Mouse (Mus musculus) retina, adult 2 months (tissue): ENCODE measurements around the gene Mgat3.
A peak's percentile ranks its signal among the peaks of the same experiment; 100 is the strongest.

Experiments
- DNase-seq: peaks from one replicate; pipeline ENCODE4 v3.0.0-alpha.2; 2012; ENCODE audit warnings: low read depth, low spot score

The Mgat3 gene

GRCm38 (mm10) chr15:80259406-80260045, 86.0 kb downstream of the Mgat3 start:
- DNase-seq: no peak

DNA sequence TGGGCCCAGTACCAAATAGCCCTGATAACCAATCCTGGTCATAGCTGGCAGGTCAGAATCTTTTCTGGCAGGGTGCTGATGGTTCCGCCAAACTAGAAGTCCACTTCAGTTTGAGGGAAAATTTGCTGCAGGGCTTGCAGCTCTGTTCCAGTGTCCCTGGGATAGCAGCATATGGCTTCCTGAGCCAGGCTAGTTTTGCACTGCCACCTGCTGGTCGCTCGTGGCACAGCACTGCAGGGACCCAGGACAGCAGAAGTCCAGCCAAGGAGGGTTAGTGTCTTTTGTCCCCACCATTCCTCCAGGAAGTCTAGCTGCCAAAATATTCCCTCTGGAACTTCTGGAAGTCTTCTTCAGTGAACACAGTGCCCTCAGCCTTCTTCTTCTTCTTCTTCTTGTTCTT, 87.2 kb downstream of the Mgat3 start:
- peak; percentile 55 for DNase-seq

- DNase-seq: no peak
Observed at GRCm38 (mm10) chr15:80261100-80261499, 87.6 kb downstream of the Mgat3 start.

DNA sequence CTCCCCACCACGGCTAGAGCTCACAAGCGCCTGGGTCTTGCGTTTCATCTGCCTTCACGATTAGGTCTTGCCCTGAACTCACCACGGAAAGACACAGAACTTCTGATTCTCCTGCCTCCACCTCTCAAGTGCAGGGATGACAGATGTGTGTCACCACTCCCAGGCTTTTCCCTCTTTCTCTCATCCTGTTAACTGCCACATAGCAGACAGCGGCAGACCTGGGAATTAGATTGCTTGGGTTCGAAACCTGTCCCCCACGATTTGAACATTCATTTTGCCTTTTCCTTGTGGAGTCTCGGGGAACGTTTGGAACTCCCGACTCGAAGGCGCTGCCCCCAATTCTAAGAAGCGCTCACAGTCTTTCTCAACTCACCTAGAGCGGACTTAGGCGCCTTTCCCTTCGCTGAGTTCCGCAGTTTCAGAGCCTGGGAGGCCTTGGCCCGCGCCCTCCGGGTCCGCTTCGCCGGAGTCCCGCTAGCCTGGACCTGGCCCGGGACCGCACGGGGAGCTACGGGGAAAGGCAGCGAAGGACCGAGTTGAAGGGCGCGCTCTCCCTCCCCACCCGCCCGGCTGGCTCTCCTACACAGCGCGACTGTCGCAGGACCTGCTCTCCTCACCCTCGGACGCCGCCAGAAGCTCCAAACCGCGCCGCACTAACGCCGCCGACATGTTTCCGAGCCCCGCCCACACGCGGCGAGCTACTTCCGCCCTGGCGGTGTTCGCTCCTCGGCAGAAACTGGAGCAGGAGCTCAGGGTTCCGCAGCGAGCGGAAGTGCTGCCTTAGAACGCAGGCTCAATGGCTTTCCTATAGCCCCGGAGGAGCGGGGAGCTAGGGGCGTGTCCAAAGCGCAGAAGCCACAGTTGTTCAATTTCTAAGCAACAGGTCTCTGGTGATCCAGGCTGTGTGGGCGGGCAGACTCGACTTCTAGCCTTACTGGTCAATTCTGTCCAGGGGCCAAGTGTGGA, 90.4 kb downstream of the Mgat3 start, which contains the start of gene Rps19bp1:
Rps19bp1 (minus strand) TSS at position 706 of the 966 bp plus-strand sequence.
- peak; percentile 80 for DNase-seq
